8 mouse cellular contexts compared by ENCODE assay signal in the genomic region with DNA sequence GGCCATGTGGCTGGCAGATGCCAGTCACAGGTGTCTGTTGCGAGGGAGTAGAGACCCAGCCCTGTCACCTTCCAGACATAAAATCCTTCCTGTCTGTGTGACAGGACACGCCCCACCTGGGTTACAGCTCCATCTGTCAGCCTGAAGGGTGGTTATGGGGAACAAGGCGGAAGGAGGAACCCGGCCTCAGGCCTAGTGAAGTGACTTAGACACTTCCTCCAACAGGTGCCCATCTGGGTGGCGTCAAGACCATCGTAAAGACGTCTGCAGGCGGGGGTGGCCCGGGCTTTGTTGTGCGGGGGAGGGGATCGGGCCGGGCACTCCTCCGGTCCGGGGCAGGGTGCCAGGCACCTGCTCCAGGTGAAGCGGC. TPM values are rescaled to one million over a fixed set of nuclear protein-coding genes. Genes with fewer than 3 reads are reported as not detected.
A peak's percentile ranks its signal among the peaks of the same experiment; 100 is the strongest.
DNase-seq lines count a peak whose midpoint lies in the region; ATAC-seq and TF ChIP-seq lines count a peak whose summit lies in the region.

No protein-coding gene starts in this region.

- peak; percentile 33 for ATAC-seq in neural tube, embryonic 13.5 days (ENCODE audit: low read depth)

- DNase-seq in 416B (ENCODE audit: low read depth) (peak; percentile 69), ES-E14 (ENCODE audit: low read depth, low spot score) (no peak)
- DNase-seq in cerebellum, adult 9-10 months: peak; percentile 75
- DNase-seq in gastrocnemius, postnatal 25 days: peak; percentile 57
- DNase-seq in kidney, adult 11 months: peak; percentile 60
- peak; percentile 67 for DNase-seq in lung, adult 2 months
- DNase-seq in thymus, postnatal 4 days: peak; percentile 80

- TF ChIP-seq POLR2A in lung, adult 2 months (IDR thresholded peaks at IDR 0.05; ENCODE audit: borderline replicate concordance, extremely low read depth, low read depth, low read length): no peak

- peak overlapping the region; percentile 86 to 97 for H3K4me3 ChIP-seq in ES-E14 (ENCODE audit: insufficient read depth in 1 of 2, low read depth in 1 of 2, low read length in 2 of 2, poor library complexity in 1 of 2, severe bottlenecking in 1 of 2)
- H3K4me3 ChIP-seq in lung, adult 2 months (replicated peaks; ENCODE audit: extremely low read depth, low read depth, low read length): peak overlapping the region; percentile 74
- H3K4me3 ChIP-seq in neural tube, embryonic 13.5 days: peak overlapping the region; percentile 92

- WGBS in lung, adult 2 months: under 1% methylated on average over 15 of the region's 15 CpGs
- 3% methylated on average over 15 of the region's 15 CpGs for WGBS in neural tube, embryonic 13.5 days

- H3K4me2 ChIP-seq in neural tube, embryonic 13.5 days: peak overlapping the region; percentile 96

- H3K36me3 ChIP-seq in ES-E14 (ENCODE audit: control insufficient read depth, insufficient read depth, low read length, poor library complexity, severe bottlenecking): no peaks in the 10 kb centered on the region
- H3K36me3 ChIP-seq in neural tube, embryonic 13.5 days: no peaks in the 10 kb centered on the region

- peaks cover 4 to 13% of the 10 kb centered on the region in 2 experiments; a peak in 3 of 4 replicates for H3K4me1 ChIP-seq in ES-E14 (ENCODE audit: control insufficient read depth in 2 of 2, insufficient read depth in 2 of 2, low read length in 2 of 2, poor library complexity in 1 of 2)
- H3K4me1 ChIP-seq in lung, adult 2 months (ENCODE audit: control insufficient read depth, insufficient read depth, low read length): peaks cover 27% of the 10 kb centered on the region
- peaks cover 35% of the 10 kb centered on the region for H3K4me1 ChIP-seq in neural tube, embryonic 13.5 days (replicated peaks)

- no peak for TF ChIP-seq CTCF in lung, adult 2 months (IDR thresholded peaks at IDR 0.05; ENCODE audit: insufficient read depth, low read length)

- H3K27ac ChIP-seq in ES-E14 (ENCODE audit: insufficient read depth, low read depth, low read length, poor library complexity, severe bottlenecking): no peak overlapping the region
- H3K27ac ChIP-seq in neural tube, embryonic 13.5 days (replicated peaks): peak overlapping the region; percentile 71

- H3K9me3 ChIP-seq in ES-E14 (ENCODE audit: control insufficient read depth, insufficient read depth, low read depth, low read length): no peaks in the 10 kb centered on the region
- no peaks in the 10 kb centered on the region for H3K9me3 ChIP-seq in neural tube, embryonic 13.5 days

- H3K9ac ChIP-seq in ES-E14 (ENCODE audit: insufficient read depth, low read depth, low read length, poor library complexity, severe bottlenecking): peak overlapping the region; percentile 82
- peak overlapping the region; percentile 95 for H3K9ac ChIP-seq in neural tube, embryonic 13.5 days

- in situ Hi-C loops in ES-E14 (cut with MboI; ENCODE audit: low sequenced_read_pairs in 2 of 2, unreplicated experiment in 2 of 2): no loop called here

- H3K27me3 ChIP-seq in neural tube, embryonic 13.5 days: no peaks in the 10 kb centered on the region

TF ChIP-seq in ES-E14, 5 proteins besides CTCF, POLR2A, EP300 and RAD21:
- TF ChIP-seq HCFC1 (IDR thresholded peaks at IDR 0.05; ENCODE audit: borderline replicate concordance, insufficient read depth, low read length) (no peak), ZNF384 (IDR thresholded peaks at IDR 0.05; ENCODE audit: low read depth, low read length) (no peak), MAFK (IDR thresholded peaks at IDR 0.05; ENCODE audit: insufficient read depth, low read depth, low read length) (no peak), ZC3H11A (IDR thresholded peaks at IDR 0.05; ENCODE audit: borderline replicate concordance, low read depth, low read length) (no peak), CHD2 (IDR thresholded peaks at IDR 0.05; ENCODE audit: low read depth, low read length) (no peak)

RNA-seq across cellular contexts. Expression of gene Pkn1, which starts 0.7 kb away (rescaled TPM):
- 24.7 and 33.2 TPM in 2 replicates for total RNA-seq in ES-E14 (2012; rRNA removed)
- 10 to 100 TPM; 34.4 to 47.5 TPM for total RNA-seq in gastrocnemius, postnatal 25 days (2021)
- polyA plus RNA-seq in lung, adult 2 months (2012; rRNA removed): 148 and 168 TPM in 2 replicates
- 21.3 and 25.5 TPM in 2 replicates for polyA plus RNA-seq in neural tube, embryonic 13.5 days (2015; fragmentation: Nextera tagmentation; extraction: Ambion mirVana)

RNA-seq across cellular contexts. Expression of gene Ddx39, which starts 16.7 kb away (rescaled TPM):
- 274 and 324 TPM in 2 replicates for total RNA-seq in ES-E14 (2012; rRNA removed)
- total RNA-seq in gastrocnemius, postnatal 25 days (2021): 10 to 100 TPM; 11.2 to 13.2 TPM
- polyA plus RNA-seq in lung, adult 2 months (2012; rRNA removed): 18.4 and 24.0 TPM in 2 replicates
- 101 and 105 TPM in 2 replicates for polyA plus RNA-seq in neural tube, embryonic 13.5 days (2015; fragmentation: Nextera tagmentation; extraction: Ambion mirVana)

RNA-seq across cellular contexts. Expression of gene Ptger1, which starts 31.8 kb away (rescaled TPM):
- 1.7 and 2.4 TPM in 2 replicates for total RNA-seq in ES-E14 (2012; rRNA removed)
- under 1 TPM; 0.13 to 0.15 TPM for total RNA-seq in gastrocnemius, postnatal 25 days (2021)
- 6.8 and 7.8 TPM in 2 replicates for polyA plus RNA-seq in lung, adult 2 months (2012; rRNA removed)
- 0.46 and 0.50 TPM in 2 replicates for polyA plus RNA-seq in neural tube, embryonic 13.5 days (2015; fragmentation: Nextera tagmentation; extraction: Ambion mirVana)

RNA-seq across cellular contexts. Expression of gene Adgre5, which starts 42.9 kb away (rescaled TPM):
- total RNA-seq in ES-E14 (2012; rRNA removed): 92.2 and 135 TPM in 2 replicates
- total RNA-seq in gastrocnemius, postnatal 25 days (2021): 10 to 100 TPM; 21.7 to 26.2 TPM
- 557 and 634 TPM in 2 replicates for polyA plus RNA-seq in lung, adult 2 months (2012; rRNA removed)
- 12.7 and 14.7 TPM in 2 replicates for polyA plus RNA-seq in neural tube, embryonic 13.5 days (2015; fragmentation: Nextera tagmentation; extraction: Ambion mirVana)

RNA-seq across cellular contexts. Expression of gene Gipc1, which starts 45.8 kb away (rescaled TPM):
- 73.2 and 73.7 TPM in 2 replicates for total RNA-seq in ES-E14 (2012; rRNA removed)
- total RNA-seq in gastrocnemius, postnatal 25 days (2021): 10 to 100 TPM; 18.9 to 20.4 TPM
- polyA plus RNA-seq in lung, adult 2 months (2012; rRNA removed): 58.6 and 67.0 TPM in 2 replicates
- 149 and 151 TPM in 2 replicates for polyA plus RNA-seq in neural tube, embryonic 13.5 days (2015; fragmentation: Nextera tagmentation; extraction: Ambion mirVana)

Comparison
In these comparisons a context has a peak if more than half of its experiments do, and no peak if none do; other contexts are left out.
1. RNA of gene Ddx39, which starts 16.7 kb away (total RNA-seq): 274 to 324 TPM in ES-E14; 11.2 to 13.2 TPM in gastrocnemius, postnatal 25 days; every median in the first group is over 10 times any median in the second.
2. Peak in every context shown above with its lines, with median percentiles within 50 percentile points of each other: H3K4me3 ChIP-seq.